ENCODE assay signal across 17 mouse cellular contexts in genomic region chr2:94983484-94983883, GRCm38 (mm10).
"Had no signal": no experiment of that assay in that cellular context is flagged by ENCODE, and none has a peak within 500 bp of the region (broad histone marks: within the 10 kb centered on the region; RNA-seq: fewer than 3 reads in every experiment).

No protein-coding gene starts in this region.

- H3K4me3 ChIP-seq: layer of hippocampus, adult 2 months; limb, embryonic 10.5 days; limb, embryonic 13.5 days; liver, embryonic 13.5 days had no signal

- H3K27me3 ChIP-seq: limb, embryonic 13.5 days; liver, embryonic 13.5 days had no signal

- H3K9ac ChIP-seq: limb, embryonic 13.5 days; liver, embryonic 13.5 days had no signal

- H3K27ac ChIP-seq: kidney, postnatal 0 days; layer of hippocampus, adult 2 months; limb, embryonic 10.5 days; limb, embryonic 13.5 days; liver, embryonic 13.5 days; stomach, postnatal 0 days had no signal

- H3K4me1 ChIP-seq: limb, embryonic 10.5 days; limb, embryonic 13.5 days; liver, embryonic 13.5 days had no signal

- H3K9me3 ChIP-seq: limb, embryonic 10.5 days; limb, embryonic 13.5 days; liver, embryonic 13.5 days had no signal

- ATAC-seq: intestine, postnatal 0 days had no signal

- H3K4me2 ChIP-seq: limb, embryonic 13.5 days; liver, embryonic 13.5 days had no signal

- H3K36me3 ChIP-seq: limb, embryonic 10.5 days; limb, embryonic 13.5 days; liver, embryonic 13.5 days had no signal

- DNase-seq: kidney, adult 2 months; kidney, postnatal 25 days; liver; liver, embryonic 13.5 days; lung, adult 2 months; lung, postnatal 14 days; lung, postnatal 4 days; right cerebral cortex, postnatal 14 days; right cerebral cortex, postnatal 4 days; thymus, adult 2 months; thymus, postnatal 14 days had no signal
